Mouse (Mus musculus) liver, embryonic 11.5 days (tissue): ENCODE data around the gene Specc1. TPM values are rescaled to one million over a fixed set of nuclear protein-coding genes. Genes with fewer than 3 reads are reported as not detected.

Source experiments
- ATAC-seq: fragments of 200-750 bp; cut with Nextera tagmentation; replicated peaks from 2 replicates; pipeline ENCODE4 v1.8.0; 2017; ENCODE audit warnings: moderate number of reproducible peaks, mild to moderate bottlenecking, moderate TSS enrichment, moderate library complexity; ENCODE audit not compliant: low FRiP score
- DNase-seq: peaks from one replicate; pipeline ENCODE4 v3.0.0-alpha.2; 2017; ENCODE audit warnings: low spot score
- H3K27ac ChIP-seq: fragments of 300-500 bp; sonication (generic); 2 replicates; pipeline ENCODE4 v1.5.1; 2014; ENCODE audit warnings: mild to moderate bottlenecking, low read depth, low read length, control low read depth
- H3K27me3 ChIP-seq: fragments of 300-500 bp; sonication (generic); replicated peaks from 2 replicates; pipeline ENCODE4 v1.6.1; 2014; ENCODE audit warnings: low read length, mixed read lengths; ENCODE audit not compliant: control insufficient read depth, insufficient read depth
- H3K36me3 ChIP-seq: fragments of 300-500 bp; sonication (generic); 2 replicates; pipeline ENCODE4 v1.6.1; 2014; ENCODE audit warnings: mild to moderate bottlenecking, low read length, moderate library complexity, mixed read lengths; ENCODE audit not compliant: control insufficient read depth, insufficient read depth
- H3K4me1 ChIP-seq: fragments of 300-500 bp; sonication (generic); replicated peaks from 2 replicates; pipeline ENCODE4 v1.6.1; 2014; ENCODE audit warnings: low read length, mixed read lengths; ENCODE audit not compliant: control insufficient read depth, insufficient read depth
- H3K4me2 ChIP-seq: fragments of 300-500 bp; sonication (generic); 2 replicates; pipeline ENCODE4 v1.6.1; 2014; ENCODE audit warnings: mild to moderate bottlenecking, control low read depth, moderate library complexity
- H3K4me3 ChIP-seq: fragments of 300-500 bp; sonication (generic); 2 replicates; pipeline ENCODE4 v1.5.1; 2014; ENCODE audit warnings: low read depth, low read length, control low read depth
- H3K9ac ChIP-seq: fragments of 300-500 bp; sonication (generic); 2 replicates; pipeline ENCODE4 v1.6.1; 2014; ENCODE audit warnings: low read depth, low read length, control low read depth
- H3K9me3 ChIP-seq: fragments of 300-500 bp; sonication (generic); 2 replicates; pipeline ENCODE4 v1.6.1; 2016; ENCODE audit warnings: low read length, inconsistent platforms, mixed read lengths; ENCODE audit not compliant: control insufficient read depth
- WGBS: fragments of 180-500 bp; shearing (Covaris S2); extraction: QIAGEN DNeasy Blood & Tissue Kit; methylation state at CpG from one replicate; pipeline ENCODE4 v1.1.7; 2014; 5-methylcytosine and 5-hydroxymethylcytosine counted together
- polyA plus RNA-seq: library from polyadenylated mRNA; unstranded; fragments of >200 nt; fragmentation: Nextera tagmentation; extraction: Ambion mirVana; gene quantifications from 2 replicates; pipeline ENCODE4 v1.2.1, GENCODE M21; 2014

Specc1 gene
- polyA plus RNA-seq, 1 experiment from 2014 or later, result 23.6 TPM

DNA sequence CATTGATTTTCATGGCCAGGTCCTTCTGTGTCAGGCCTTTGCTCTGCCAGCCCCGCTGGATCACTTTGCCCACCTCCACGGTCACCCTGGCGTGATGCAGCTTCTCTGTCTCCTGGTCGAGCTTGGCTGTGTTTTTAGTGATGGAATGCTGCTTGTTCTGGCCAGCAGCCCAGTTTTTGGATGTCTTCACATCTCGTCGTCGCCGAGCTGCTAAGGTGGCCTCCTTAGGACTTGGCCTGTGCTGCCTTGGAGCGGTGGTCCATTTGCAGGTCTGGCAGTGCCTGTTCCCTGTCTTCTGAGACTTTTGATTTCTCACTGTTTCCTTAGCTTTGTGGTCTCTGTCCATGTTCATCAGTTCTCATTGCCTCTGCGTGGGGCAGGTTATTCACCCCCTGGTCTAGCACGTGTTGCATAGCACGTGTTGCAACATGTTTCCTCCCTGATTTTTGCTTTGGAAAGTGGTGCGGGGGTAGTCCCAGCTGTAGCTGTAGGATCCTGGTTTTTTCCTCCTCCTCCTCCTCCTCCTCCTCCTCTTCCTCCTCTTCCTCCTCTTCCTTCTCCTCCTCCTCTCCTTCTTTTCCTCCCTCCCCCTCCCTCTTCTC, 17.6 kb downstream of the Specc1 start:
- no peak for ATAC-seq
- Histone ChIP-seq H3K4me2 (no peak overlapping the region), H3K27me3 (no peaks in the 10 kb centered on the region; the same call in 1 of the 2 replicates), H3K9ac (no peak overlapping the region), H3K4me3 (no peak overlapping the region), H3K4me1 (peaks cover 4% of the 10 kb centered on the region), H3K9me3 (no peaks in the 10 kb centered on the region), H3K36me3 (no peaks in the 10 kb centered on the region; the same call in 1 of the 2 replicates), H3K27ac (no peak overlapping the region)
- DNase-seq, result no peak
- WGBS, result 74% methylated on average over 13 of the region's 13 CpGs

DNA sequence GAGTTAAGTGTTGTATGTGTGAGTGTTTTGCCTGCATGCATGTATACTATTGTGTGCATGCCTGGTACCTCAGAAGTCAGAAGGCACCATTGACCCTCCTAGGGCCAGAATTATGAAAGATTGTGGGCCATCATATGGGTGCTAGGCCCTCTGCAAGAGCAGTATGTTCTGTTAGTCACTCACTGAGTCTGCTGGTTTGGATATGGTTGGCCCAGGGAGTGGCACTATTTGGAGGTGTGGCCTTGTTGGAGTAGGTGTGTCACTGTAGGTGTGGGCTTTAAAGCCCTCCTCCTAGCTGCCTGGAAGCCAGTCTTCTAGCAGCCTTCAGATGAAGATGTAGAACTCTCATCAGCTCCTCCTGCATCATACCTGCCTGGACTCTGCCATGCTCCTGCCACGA, 19.2 kb downstream of the Specc1 start:
- H3K27ac ChIP-seq, result no peak overlapping the region
- ATAC-seq, result peak; percentile 74
- peaks cover 4% of the 10 kb centered on the region for H3K4me1 ChIP-seq
- H3K4me3 ChIP-seq, result no peak overlapping the region
- H3K9ac ChIP-seq, result no peak overlapping the region
- H3K27me3 ChIP-seq, result no peaks in the 10 kb centered on the region; the same call in 1 of the 2 replicates
- no peaks in the 10 kb centered on the region; the same call in 1 of the 2 replicates for H3K36me3 ChIP-seq
- H3K4me2 ChIP-seq, result no peak overlapping the region
- H3K9me3 ChIP-seq, result no peaks in the 10 kb centered on the region
- no peak for DNase-seq
- 74% methylated on average over 1 of the region's 1 CpGs for WGBS

DNA sequence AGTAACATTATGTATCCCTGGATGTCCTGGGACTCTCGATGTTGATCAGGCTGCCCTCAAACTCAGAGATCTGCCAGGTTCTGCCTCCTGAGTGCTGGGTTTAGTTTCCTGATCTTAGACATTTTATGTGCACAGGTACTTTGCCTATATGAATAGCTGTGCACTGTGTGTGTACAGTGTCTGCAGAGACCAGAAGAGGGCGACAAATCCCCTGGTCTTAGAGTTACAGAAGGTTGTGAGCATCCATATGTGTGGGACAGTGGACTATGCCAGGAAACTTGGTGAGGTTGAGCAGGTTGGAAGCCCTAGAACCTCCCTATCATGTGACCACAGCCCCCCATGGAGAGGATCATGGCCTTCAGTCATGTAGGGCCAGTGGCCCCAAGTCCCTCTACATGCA, 24.7 kb downstream of the Specc1 start:
- Histone ChIP-seq H3K27ac (no peak overlapping the region), H3K4me2 (no peak overlapping the region), H3K27me3 (no peaks in the 10 kb centered on the region), H3K36me3 (no peaks in the 10 kb centered on the region; the same call in 1 of the 2 replicates), H3K4me3 (no peak overlapping the region), H3K9ac (no peak overlapping the region), H3K4me1 (no peaks in the 10 kb centered on the region), H3K9me3 (no peaks in the 10 kb centered on the region)
- DNase-seq, result no peak
- no peak for ATAC-seq
- 60% methylated on average over 2 of the region's 2 CpGs for WGBS

DNA sequence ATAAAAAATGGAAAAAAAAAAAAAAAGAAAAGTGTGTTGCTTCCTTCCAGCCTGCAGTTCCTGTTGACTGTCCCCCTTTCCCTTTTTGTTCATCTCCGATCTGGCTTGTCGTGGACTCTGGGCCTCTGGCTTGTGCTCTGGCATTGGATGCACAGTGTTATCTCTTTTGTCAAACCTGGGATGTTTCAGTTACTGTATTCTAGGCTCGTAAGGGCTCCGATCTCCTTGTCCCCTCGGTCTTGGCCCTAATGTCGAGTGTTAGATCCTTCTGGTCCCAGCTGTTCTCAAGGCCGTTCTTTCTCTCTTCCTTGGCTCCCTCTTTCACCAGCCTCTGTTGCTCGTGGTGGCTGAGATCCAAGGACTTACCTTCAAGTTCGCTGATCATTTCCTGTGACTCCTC, 26.3 kb downstream of the Specc1 start:
- Histone ChIP-seq H3K4me3 (no peak overlapping the region), H3K4me1 (no peaks in the 10 kb centered on the region), H3K27me3 (no peaks in the 10 kb centered on the region), H3K36me3 (no peaks in the 10 kb centered on the region; the same call in 1 of the 2 replicates), H3K4me2 (no peak overlapping the region), H3K9me3 (no peaks in the 10 kb centered on the region), H3K27ac (no peak overlapping the region), H3K9ac (no peak overlapping the region)
- WGBS, result 59% methylated on average over 9 of the region's 9 CpGs
- no peak for DNase-seq
- no peak for ATAC-seq

DNA sequence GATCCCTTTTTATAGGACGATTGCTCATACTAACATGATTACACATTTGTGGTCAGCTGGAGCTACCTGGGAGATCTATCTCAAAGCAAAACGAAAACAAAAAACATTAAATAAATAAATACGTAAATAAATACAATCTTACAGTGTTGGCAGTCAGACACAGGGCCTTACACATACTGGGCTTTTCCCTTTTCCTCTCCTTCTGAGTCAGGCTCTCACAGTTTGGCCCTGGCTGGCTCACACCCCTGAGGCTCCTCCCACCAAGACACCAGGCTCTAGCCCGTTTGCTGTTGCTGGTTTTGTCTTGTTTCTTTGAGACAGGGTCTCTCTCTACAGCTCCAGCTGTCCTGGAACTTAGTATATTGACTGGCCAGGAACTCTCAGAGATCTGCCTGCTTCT, 30.4 kb downstream of the Specc1 start:
- Histone ChIP-seq H3K9me3 (no peaks in the 10 kb centered on the region), H3K36me3 (no peaks in the 10 kb centered on the region), H3K4me3 (no peak overlapping the region), H3K4me2 (no peak overlapping the region), H3K27me3 (no peaks in the 10 kb centered on the region), H3K9ac (no peak overlapping the region), H3K27ac (no peak overlapping the region), H3K4me1 (no peaks in the 10 kb centered on the region)
- 79% methylated on average over 4 of the region's 4 CpGs for WGBS
- no peak for ATAC-seq
- no peak for DNase-seq

DNA sequence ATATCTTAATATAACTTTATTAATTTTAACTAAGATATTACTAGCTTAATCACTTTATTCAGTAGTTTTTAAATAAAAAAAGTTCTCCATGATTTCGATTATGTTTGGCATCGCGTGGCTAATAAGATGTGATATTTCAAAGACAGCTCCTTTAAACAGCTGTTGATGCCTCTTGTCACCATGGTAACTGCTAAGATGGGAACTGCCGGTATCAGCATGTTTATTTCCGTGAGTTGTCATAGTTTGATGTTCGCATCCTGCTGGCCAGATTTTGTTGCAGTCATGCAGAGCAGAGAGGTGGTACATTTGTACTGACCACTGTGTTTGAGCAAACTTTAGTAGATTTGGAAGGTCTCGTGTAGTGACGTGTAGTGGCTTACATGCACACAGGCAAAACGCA, 33.1 kb downstream of the Specc1 start:
- no peaks in the 10 kb centered on the region for H3K4me1 ChIP-seq
- H3K27ac ChIP-seq, result no peak overlapping the region
- no peaks in the 10 kb centered on the region for H3K27me3 ChIP-seq
- peaks cover 2% of the 10 kb centered on the region; the same call in 1 of the 2 replicates for H3K9me3 ChIP-seq
- no peaks in the 10 kb centered on the region for H3K36me3 ChIP-seq
- ATAC-seq (no peak), DNase-seq (no peak)
- no peak overlapping the region for H3K9ac ChIP-seq
- 76% methylated on average over 9 of the region's 9 CpGs for WGBS
- no peak overlapping the region for H3K4me2 ChIP-seq
- H3K4me3 ChIP-seq, result no peak overlapping the region

DNA sequence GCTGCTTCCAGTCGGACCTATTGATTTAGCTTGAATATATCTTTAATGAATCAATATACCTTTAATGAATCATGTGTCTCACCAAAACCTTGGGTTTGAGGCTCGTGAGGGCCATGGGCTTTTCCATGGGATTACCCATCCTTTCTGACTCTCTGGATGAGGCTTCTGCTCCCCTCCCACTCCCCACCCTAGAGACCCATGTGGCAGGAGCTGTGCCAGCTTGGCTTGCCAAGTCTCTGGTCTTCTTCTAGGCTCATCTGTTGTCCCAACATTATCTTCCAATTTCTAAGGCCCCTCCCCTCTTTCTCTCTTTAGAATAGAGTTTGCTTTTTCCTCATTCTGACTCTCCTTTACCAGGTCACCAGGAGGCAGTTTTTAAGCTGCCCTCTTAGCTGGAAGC, 35.0 kb downstream of the Specc1 start:
- 73% methylated on average over 2 of the region's 2 CpGs for WGBS
- ATAC-seq (no peak), DNase-seq (no peak)
- Histone ChIP-seq H3K9ac (no peak overlapping the region), H3K27ac (no peak overlapping the region), H3K36me3 (no peaks in the 10 kb centered on the region), H3K9me3 (peaks cover 2% of the 10 kb centered on the region; the same call in 1 of the 2 replicates), H3K4me1 (no peaks in the 10 kb centered on the region), H3K27me3 (no peaks in the 10 kb centered on the region), H3K4me3 (no peak overlapping the region), H3K4me2 (no peak overlapping the region)

DNA sequence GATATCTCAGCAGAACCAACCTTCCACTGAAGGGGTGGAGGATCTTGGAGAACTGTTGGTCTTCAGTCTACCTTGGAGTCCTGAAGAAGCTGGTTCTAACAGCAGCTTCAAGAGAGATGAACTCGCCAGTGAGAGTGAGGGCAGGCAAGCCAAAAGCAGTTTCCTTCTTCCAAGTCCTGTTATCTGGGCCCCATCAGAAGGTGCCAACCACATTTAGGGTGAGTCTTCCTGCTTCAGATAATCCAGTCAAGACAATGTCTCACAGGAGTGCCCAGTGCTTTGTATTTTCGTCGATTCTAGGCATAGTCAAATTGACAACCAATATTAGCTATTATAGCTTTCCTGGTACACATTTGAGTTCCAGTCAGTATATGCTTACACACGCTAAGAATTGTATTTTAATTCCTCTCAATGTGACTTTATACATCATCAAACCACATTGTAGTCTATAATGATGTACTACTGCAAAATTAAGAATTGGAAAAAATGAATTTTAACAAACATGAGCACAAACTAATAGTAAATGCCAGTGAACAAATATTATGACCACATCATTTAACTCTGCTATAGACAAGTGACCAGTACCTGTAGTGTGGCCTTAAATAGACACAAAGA, 36.2 kb downstream of the Specc1 start:
- DNase-seq, result no peak
- 77% methylated on average over 4 of the region's 4 CpGs for WGBS

DNA sequence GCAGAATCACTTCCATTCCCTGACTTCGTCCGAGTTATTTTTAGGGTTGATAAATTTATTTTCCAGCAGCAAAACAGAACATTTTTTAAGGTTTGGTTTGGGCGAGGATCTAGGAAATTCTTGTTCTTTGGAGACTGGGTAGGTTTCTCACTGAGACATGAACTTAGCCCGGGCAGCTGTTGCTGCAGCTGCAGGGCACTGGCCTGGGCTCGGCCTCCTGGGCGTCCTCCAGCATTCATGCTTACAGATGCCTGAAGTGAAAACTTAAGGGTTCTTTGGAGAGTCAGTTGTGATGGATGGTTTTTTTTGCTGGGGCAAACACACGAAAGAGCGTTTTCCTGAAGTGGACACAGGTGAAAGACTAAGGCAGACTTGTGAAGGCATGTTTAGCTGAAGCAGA, 42.9 kb downstream of the Specc1 start:
- Histone ChIP-seq H3K27me3 (no peaks in the 10 kb centered on the region), H3K9ac (no peak overlapping the region), H3K27ac (no peak overlapping the region), H3K4me3 (no peak overlapping the region), H3K36me3 (no peaks in the 10 kb centered on the region), H3K4me2 (no peak overlapping the region), H3K4me1 (peaks cover 6% of the 10 kb centered on the region), H3K9me3 (no peaks in the 10 kb centered on the region)
- WGBS, result 91% methylated on average over 8 of the region's 8 CpGs
- no peak for ATAC-seq
- DNase-seq, result no peak

More for the DNA sequence above, 36.2 kb downstream of the Specc1 start:
- no peaks in the 10 kb centered on the region for H3K27me3 ChIP-seq
- no peak overlapping the region for H3K9ac ChIP-seq
- H3K27ac ChIP-seq, result no peak overlapping the region
- no peaks in the 10 kb centered on the region for H3K36me3 ChIP-seq
- no peak for ATAC-seq
- H3K4me3 ChIP-seq, result no peak overlapping the region
- H3K4me2 ChIP-seq, result no peak overlapping the region
- H3K4me1 ChIP-seq, result no peaks in the 10 kb centered on the region
- H3K9me3 ChIP-seq, result peaks cover 2% of the 10 kb centered on the region; the same call in 1 of the 2 replicates
